Mouse (Mus musculus) stomach, embryonic 14.5 days (tissue): ENCODE results near the gene Dst. TPM values are rescaled to one million over a fixed set of nuclear protein-coding genes. Genes with fewer than 3 reads are reported as not detected.
"Not testable (repeated sequence)": the region's sequence is repeated elsewhere in the genome, so short reads cannot be mapped to it uniquely, and the experiment has no call there.

Experiments used
- ATAC-seq: fragments of 200-750 bp; cut with Nextera tagmentation; 2 replicates; pipeline ENCODE4 v1.8.0; 2017; ENCODE audit warnings: low read depth, moderate TSS enrichment; ENCODE audit not compliant: insufficient number of reproducible peaks, insufficient read depth, low FRiP score
- H3K27ac ChIP-seq: fragments of 300-500 bp; sonication (generic); 2 replicates; pipeline ENCODE4 v1.5.1; 2014; ENCODE audit warnings: mild to moderate bottlenecking, low read length, moderate library complexity, mixed read lengths
- H3K27me3 ChIP-seq: fragments of 300-500 bp; sonication (generic); 2 replicates; pipeline ENCODE4 v1.6.1; 2014; ENCODE audit warnings: low read length, control low read depth, mixed read lengths; ENCODE audit not compliant: control insufficient read depth, insufficient read depth
- H3K36me3 ChIP-seq: fragments of 300-500 bp; sonication (generic); 2 replicates; pipeline ENCODE4 v1.6.1; 2014; ENCODE audit warnings: mild to moderate bottlenecking, control low read depth, low read length, moderate library complexity, mixed read lengths; ENCODE audit not compliant: control insufficient read depth, insufficient read depth
- H3K4me1 ChIP-seq: fragments of 300-500 bp; sonication (generic); 2 replicates; pipeline ENCODE4 v1.6.1; 2014; ENCODE audit warnings: low read length, control low read depth, mixed read lengths; ENCODE audit not compliant: control insufficient read depth, insufficient read depth
- H3K4me2 ChIP-seq: fragments of 300-500 bp; sonication (generic); replicated peaks from 2 replicates; pipeline ENCODE4 v1.6.1; 2014; ENCODE audit warnings: low read depth, low read length, control low read depth
- H3K4me3 ChIP-seq: fragments of 300-500 bp; sonication (generic); 2 replicates; pipeline ENCODE4 v1.5.1; 2014; ENCODE audit warnings: low read depth, low read length, control low read depth
- H3K9ac ChIP-seq: fragments of 300-500 bp; sonication (generic); replicated peaks from 2 replicates; pipeline ENCODE4 v1.6.1; 2014; ENCODE audit warnings: low read depth, mild to moderate bottlenecking, control low read depth, low read length, moderate library complexity, mixed read lengths
- H3K9me3 ChIP-seq: fragments of 300-500 bp; sonication (generic); 2 replicates; pipeline ENCODE4 v1.6.1; 2016; ENCODE audit warnings: low read depth, low read length, control low read depth; ENCODE audit not compliant: control insufficient read depth
- WGBS: fragments of 180-500 bp; shearing (Covaris S2); extraction: QIAGEN DNeasy Blood & Tissue Kit; methylation state at CpG from one replicate; pipeline ENCODE4 v1.1.7; 2014; 5-methylcytosine and 5-hydroxymethylcytosine counted together
- polyA plus RNA-seq: library from polyadenylated mRNA; unstranded; fragments of >200 nt; fragmentation: Nextera tagmentation; extraction: Ambion mirVana; gene quantifications from 2 replicates; pipeline ENCODE4 v1.2.1, GENCODE M21; 2014

The Dst gene
- polyA plus RNA-seq, 1 experiment from 2014 or later, result 42.0 TPM

- ATAC-seq, result no peak
- no peaks in the 10 kb centered on the region for H3K27me3 ChIP-seq
- 84% methylated on average over 10 of the region's 10 CpGs for WGBS
These were observed 146.9 kb downstream of the Dst start for GRCm38 (mm10) chr1:34054970-34055369.

DNA sequence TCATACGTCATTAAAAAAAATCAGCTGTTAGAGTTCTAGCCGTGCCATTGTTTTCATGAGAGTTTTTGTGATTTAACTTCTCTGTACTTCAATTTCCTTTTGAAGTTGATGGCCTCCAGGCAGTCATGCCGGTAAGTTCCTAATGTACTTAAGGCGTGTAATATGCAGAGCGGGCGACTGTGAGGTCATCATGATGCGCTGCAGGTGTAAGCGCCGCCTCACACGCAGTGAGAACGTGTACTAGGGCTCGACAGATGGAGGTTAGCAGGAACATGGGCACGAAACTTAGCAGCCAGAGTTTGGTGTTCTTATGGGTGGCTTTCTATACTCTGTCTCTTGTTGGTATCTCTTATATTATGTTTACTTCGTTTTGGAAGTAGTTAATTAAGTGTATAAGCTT is 148.6 kb downstream of the Dst start:
- H3K27me3 ChIP-seq, result no peaks in the 10 kb centered on the region

More at GRCm38 (mm10) chr1:34054970-34055369, 146.9 kb downstream of the Dst start:
- Histone ChIP-seq H3K9ac (no peak overlapping the region), H3K9me3 (no peaks in the 10 kb centered on the region), H3K27ac (no peak overlapping the region), H3K4me2 (no peak overlapping the region), H3K36me3 (no peaks in the 10 kb centered on the region), H3K4me1 (no peaks in the 10 kb centered on the region), H3K4me3 (no peak overlapping the region)

DNA sequence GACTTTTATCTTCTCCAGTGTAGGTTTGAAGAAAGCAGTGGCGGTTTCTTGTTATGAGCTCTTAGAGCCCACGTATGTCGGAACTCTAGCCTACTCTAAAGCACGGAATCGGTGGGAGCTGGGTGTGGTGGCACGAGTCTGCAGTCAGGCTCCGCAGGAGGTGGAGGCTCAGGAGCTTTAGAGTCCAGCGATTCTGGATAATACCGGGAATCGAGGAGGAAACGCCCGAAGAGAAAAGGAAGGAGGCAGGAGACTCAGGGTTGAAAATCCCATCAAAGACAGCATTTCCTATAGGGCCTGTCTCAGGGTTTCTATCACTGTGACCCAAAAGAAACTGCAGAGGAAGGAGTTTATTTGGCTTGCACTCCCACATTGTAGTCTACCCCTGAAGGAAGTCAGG is 151.2 kb downstream of the Dst start:
- H3K4me1 ChIP-seq, result peaks cover 7% of the 10 kb centered on the region; the same call in 1 of the 2 replicates
- no peak overlapping the region for H3K4me3 ChIP-seq
- 90% methylated on average over 12 of the region's 12 CpGs for WGBS
- no peak overlapping the region for H3K27ac ChIP-seq
- ATAC-seq, result no peak
- H3K27me3 ChIP-seq, result no peaks in the 10 kb centered on the region
- H3K9ac ChIP-seq, result no peak overlapping the region
- H3K36me3 ChIP-seq, result no peaks in the 10 kb centered on the region
- H3K9me3 ChIP-seq, result no peaks in the 10 kb centered on the region
- no peak overlapping the region for H3K4me2 ChIP-seq

More for the DNA sequence above, 148.6 kb downstream of the Dst start:
- no peaks in the 10 kb centered on the region for H3K36me3 ChIP-seq
- no peaks in the 10 kb centered on the region for H3K9me3 ChIP-seq
- peaks cover 7% of the 10 kb centered on the region; the same call in 1 of the 2 replicates for H3K4me1 ChIP-seq
- 91% methylated on average over 14 of the region's 14 CpGs for WGBS
- no peak overlapping the region for H3K27ac ChIP-seq
- no peak overlapping the region for H3K4me3 ChIP-seq
- no peak for ATAC-seq
- no peak overlapping the region for H3K9ac ChIP-seq
- H3K4me2 ChIP-seq, result no peak overlapping the region

- Histone ChIP-seq H3K9me3 (no peaks in the 10 kb centered on the region), H3K4me3 (no peak overlapping the region), H3K36me3 (no peaks in the 10 kb centered on the region), H3K4me2 (no peak overlapping the region), H3K27ac (no peak overlapping the region), H3K4me1 (peaks cover 7% of the 10 kb centered on the region; the same call in 1 of the 2 replicates), H3K9ac (no peak overlapping the region), H3K27me3 (no peaks in the 10 kb centered on the region)
- WGBS, result 5% methylated on average over 6 of the region's 6 CpGs
- ATAC-seq, result no peak
These were observed 152.4 kb downstream of the Dst start for GRCm38 (mm10) chr1:34060446-34060845.

GRCm38 (mm10) chr1:34061078-34061477 is 153.1 kb downstream of the Dst start:
- Histone ChIP-seq H3K27me3 (no peaks in the 10 kb centered on the region), H3K9ac (no peak overlapping the region), H3K36me3 (no peaks in the 10 kb centered on the region), H3K9me3 (no peaks in the 10 kb centered on the region), H3K4me1 (peaks cover 7% of the 10 kb centered on the region; the same call in 1 of the 2 replicates), H3K27ac (no peak overlapping the region), H3K4me3 (no peak overlapping the region), H3K4me2 (no peak overlapping the region)
- ATAC-seq, result peak; percentile 75
- 11% methylated on average over 4 of the region's 4 CpGs for WGBS

DNA sequence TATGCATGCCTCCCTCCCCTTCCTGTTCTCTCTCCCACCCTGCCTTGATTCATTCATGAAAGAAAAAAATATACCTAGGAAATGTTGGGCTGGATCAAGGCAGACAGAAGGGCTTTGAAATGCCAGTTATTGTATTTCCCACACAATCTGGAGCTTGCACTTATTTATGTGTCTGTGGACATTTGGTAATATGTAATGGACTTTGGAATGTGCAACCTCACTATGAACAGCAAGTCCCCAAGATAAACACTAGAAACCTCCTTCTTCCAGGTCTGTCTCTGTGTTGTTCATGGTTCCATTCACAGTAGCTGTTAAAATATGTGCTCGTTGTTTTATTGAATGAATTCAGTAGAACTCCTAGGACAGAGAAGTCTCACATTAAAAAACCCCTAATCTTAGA is 153.8 kb downstream of the Dst start:
- H3K9me3 ChIP-seq, result no peaks in the 10 kb centered on the region
- no peak overlapping the region for H3K4me3 ChIP-seq
- 56% methylated on average over 1 of the region's 1 CpGs for WGBS
- H3K27me3 ChIP-seq, result no peaks in the 10 kb centered on the region
- H3K36me3 ChIP-seq, result no peaks in the 10 kb centered on the region
- no peak for ATAC-seq
- no peak overlapping the region for H3K4me2 ChIP-seq
- peaks cover 7% of the 10 kb centered on the region; the same call in 1 of the 2 replicates for H3K4me1 ChIP-seq
- no peak overlapping the region for H3K9ac ChIP-seq
- H3K27ac ChIP-seq, result no peak overlapping the region

- H3K4me3 ChIP-seq, result no peak overlapping the region
- ATAC-seq, result no peak
- no peaks in the 10 kb centered on the region for H3K36me3 ChIP-seq
- WGBS, result 71% methylated on average over 3 of the region's 3 CpGs
- H3K27ac ChIP-seq, result no peak overlapping the region
- no peak overlapping the region for H3K4me2 ChIP-seq
- no peaks in the 10 kb centered on the region for H3K9me3 ChIP-seq
- no peaks in the 10 kb centered on the region for H3K27me3 ChIP-seq
- no peak overlapping the region for H3K9ac ChIP-seq
- H3K4me1 ChIP-seq, result peaks cover 7% of the 10 kb centered on the region; the same call in 1 of the 2 replicates
These were observed 155.9 kb downstream of the Dst start for GRCm38 (mm10) chr1:34063943-34064342.

GRCm38 (mm10) chr1:34065551-34066048 is 157.6 kb downstream of the Dst start:
- no peak for ATAC-seq
- H3K36me3 ChIP-seq, result no peaks in the 10 kb centered on the region
- peaks cover 2% of the 10 kb centered on the region; the same call in 1 of the 2 replicates for H3K4me1 ChIP-seq
- H3K27me3 ChIP-seq, result no peaks in the 10 kb centered on the region
- no peak overlapping the region for H3K9ac ChIP-seq
- H3K4me3 ChIP-seq, result no peak overlapping the region
- H3K9me3 ChIP-seq, result no peaks in the 10 kb centered on the region
- no peak overlapping the region for H3K27ac ChIP-seq
- WGBS, result 77% methylated on average over 5 of the region's 5 CpGs
- no peak overlapping the region for H3K4me2 ChIP-seq

DNA sequence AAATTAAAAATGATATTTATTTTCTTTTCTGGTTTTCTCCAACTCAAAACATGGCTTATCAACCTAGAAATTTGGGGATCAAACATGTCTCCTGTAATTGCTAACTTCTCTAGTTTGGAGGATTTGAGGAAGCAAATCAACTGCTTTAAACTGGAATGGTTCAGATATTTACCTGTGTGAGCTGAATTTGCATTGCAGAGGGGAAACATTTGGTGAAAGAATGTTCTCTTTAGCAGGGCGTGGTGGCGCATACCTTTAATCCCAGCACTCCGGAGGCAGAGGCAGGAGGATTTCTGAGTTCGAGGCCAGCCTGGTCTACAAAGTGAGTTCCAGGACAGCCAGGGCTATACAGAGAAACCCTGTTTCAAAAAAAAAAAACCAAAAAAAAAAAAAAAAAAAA is 158.4 kb downstream of the Dst start:
- WGBS, result 92% methylated on average over 4 of the region's 4 CpGs
- H3K36me3 ChIP-seq, H3K9me3 ChIP-seq, H3K4me1 ChIP-seq, ATAC-seq, H3K27me3 ChIP-seq, H3K4me2 ChIP-seq, H3K9ac ChIP-seq, H3K4me3 ChIP-seq, H3K27ac ChIP-seq: not testable (repeated sequence)
